Mouse (Mus musculus) cerebellum, adult 11-12 months (tissue): ENCODE results near the gene Rora.

Experiments
- DNase-seq: peaks from one replicate; pipeline ENCODE4 v3.0.0; 2022

Rora gene

GRCm38 (mm10) chr9:69376982-69377653 lies 723.5 kb downstream of the Rora start:
- no peak for DNase-seq

GRCm38 (mm10) chr9:69377654-69378045 lies 724.1 kb downstream of the Rora start:
- DNase-seq = no peak

- DNase-seq = no peak
These were observed 727.0 kb downstream of the Rora start for GRCm38 (mm10) chr9:69380546-69380945.

GRCm38 (mm10) chr9:69381741-69382140 lies 728.2 kb downstream of the Rora start:
- DNase-seq = no peak

GRCm38 (mm10) chr9:69384475-69384874 lies 730.9 kb downstream of the Rora start:
- DNase-seq = no peak

GRCm38 (mm10) chr9:69384905-69385304 lies 731.3 kb downstream of the Rora start:
- no peak for DNase-seq

GRCm38 (mm10) chr9:69387296-69387695 lies 733.7 kb downstream of the Rora start:
- no peak for DNase-seq

GRCm38 (mm10) chr9:69390631-69391030 lies 737.0 kb downstream of the Rora start:
- DNase-seq = peak; percentile 35

GRCm38 (mm10) chr9:69394234-69394633 lies 740.6 kb downstream of the Rora start:
- no peak for DNase-seq

- no peak for DNase-seq
These were observed 743.8 kb downstream of the Rora start for GRCm38 (mm10) chr9:69397432-69397759.

- peak; percentile 79 for DNase-seq
These were observed 744.3 kb downstream of the Rora start, which contains the start of gene Ice2 for GRCm38 (mm10) chr9:69397760-69398452. Ice2 (plus strand) TSS chr9:69397906.

- no peak for DNase-seq
These were observed 744.9 kb downstream of the Rora start for GRCm38 (mm10) chr9:69398453-69398850.

GRCm38 (mm10) chr9:69404671-69405070 lies 751.1 kb downstream of the Rora start:
- no peak for DNase-seq

GRCm38 (mm10) chr9:69419476-69419875 lies 765.9 kb downstream of the Rora start:
- DNase-seq = no peak

GRCm38 (mm10) chr9:69430531-69430930 lies 776.9 kb downstream of the Rora start:
- DNase-seq = no peak

- no peak for DNase-seq
These were observed 778.4 kb downstream of the Rora start for GRCm38 (mm10) chr9:69431863-69432555.

GRCm38 (mm10) chr9:69435194-69435593 lies 781.6 kb downstream of the Rora start:
- DNase-seq = no peak

GRCm38 (mm10) chr9:69435662-69436061 lies 782.1 kb downstream of the Rora start:
- no peak for DNase-seq
